Mouse (Mus musculus) liver, embryonic 14 days (tissue): ENCODE data around the gene Mms19. TPM values are rescaled to one million over a fixed set of nuclear protein-coding genes. Genes with fewer than 3 reads are reported as not detected.

Experiments used
- polyA plus RNA-seq: library from polyadenylated mRNA; depleted of rRNA; stranded (reverse); fragments of >200 nt; gene quantifications from 2 replicates; pipeline ENCODE4 v1.2.3, GENCODE M21; 2012; rRNA removed

The Mms19 gene
- polyA plus RNA-seq, result 15.6 and 16.5 TPM in 2 replicates

DNA sequence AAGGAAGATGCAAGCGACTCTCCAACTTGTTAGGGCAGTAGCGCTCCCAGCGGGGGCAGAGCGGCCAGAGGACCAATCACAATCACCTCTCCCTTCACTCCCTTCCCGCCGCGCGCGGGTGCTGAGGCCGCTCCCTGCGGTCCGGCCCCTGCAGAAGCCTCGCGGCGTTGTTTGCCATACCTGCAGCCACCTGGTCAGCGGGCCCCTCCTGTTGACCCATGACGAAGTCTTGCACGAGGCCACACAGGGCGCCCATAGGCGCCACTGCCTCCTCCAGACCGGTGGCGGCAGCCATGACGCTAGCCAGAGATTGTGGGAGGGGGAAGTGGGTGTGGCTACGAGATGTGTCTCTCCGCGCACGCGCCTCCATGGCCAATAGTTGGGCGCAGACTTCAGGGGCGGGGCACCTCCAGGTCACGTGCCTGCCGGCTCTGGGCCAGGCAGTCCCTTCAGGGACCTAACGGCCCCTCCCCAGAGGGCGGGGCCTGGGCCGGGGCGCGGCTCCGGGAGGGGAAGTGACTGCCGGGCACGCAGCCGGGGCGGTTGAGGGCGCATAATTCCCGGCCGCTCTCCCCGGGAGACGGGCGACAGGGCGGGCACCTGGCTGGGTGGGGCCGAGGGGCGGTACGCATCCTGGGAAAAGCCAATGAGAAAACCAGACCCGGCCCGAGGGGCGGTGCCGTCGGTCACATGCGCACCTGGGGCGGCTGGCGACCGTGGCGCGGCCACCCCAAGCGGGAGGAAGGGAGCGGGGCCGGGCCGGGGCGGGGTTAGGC, at the start of gene Mms19:
TSS of gene Mms19 (minus strand) at position 339 of the 776 bp plus-strand sequence.

DNA sequence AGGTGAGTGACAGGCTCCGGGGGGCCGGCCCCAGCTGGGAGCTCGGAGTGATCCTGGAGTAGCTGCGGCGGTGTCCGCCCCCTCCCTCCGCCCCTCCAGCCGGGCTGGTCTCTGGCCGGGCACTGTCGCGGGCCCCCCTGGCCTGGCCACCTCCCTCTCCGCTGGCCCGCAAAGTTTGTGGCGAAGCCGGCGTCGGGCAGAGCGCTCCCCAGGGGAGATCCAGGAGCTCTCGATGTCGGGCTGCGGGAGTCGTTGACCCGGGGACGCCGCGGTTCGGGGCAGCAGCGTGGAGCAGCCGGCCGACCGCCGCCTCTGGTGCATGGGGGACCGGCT, 604 bp upstream of the Mms19 start, which contains the start of gene Ubtd1:
TSS of gene Ubtd1 (plus strand) at position 169 of the 333 bp plus-strand sequence.

DNA sequence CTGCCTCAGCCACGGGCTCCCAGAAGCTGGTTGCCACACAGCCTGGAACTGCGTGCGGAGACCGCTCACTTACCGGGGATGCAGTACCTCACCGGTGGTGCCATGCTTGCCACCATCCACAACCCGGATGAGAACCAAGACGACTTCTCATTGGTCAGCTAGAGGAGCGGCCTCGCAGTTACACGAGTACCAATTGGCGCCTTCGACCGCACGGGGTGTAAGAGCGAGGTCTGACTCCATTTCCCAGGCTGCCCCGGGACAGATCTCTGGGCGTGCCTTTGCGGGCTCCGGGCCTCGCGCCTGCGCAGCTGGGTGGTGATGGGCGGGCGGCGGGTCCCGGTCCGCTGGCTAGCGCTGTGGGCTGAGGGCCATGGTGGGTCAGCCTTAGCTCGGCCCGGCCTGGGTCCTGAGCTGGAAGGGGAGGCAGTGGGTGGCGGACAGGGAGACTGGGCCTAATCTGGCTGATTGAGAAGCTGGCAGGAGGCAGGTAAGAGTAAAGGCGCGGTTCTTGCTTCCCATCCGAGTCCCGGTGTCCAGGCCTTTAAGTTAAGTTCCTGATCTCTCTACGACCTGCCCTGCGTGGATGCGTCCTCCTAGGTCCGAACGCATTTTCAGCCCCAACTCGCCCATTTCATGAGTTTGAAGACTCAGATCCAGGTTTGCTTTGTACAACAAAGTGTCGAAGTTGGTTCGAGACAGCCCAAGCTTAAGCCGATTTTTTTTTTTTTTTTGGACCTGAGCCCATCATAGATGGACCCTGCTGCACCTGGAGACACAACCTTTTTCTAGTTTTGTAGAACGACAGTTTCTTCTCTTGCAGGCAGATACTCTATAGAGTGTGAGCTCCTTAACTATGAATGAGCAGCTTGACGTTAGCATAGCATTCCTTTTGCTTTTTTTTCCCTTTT, 47.5 kb downstream of the Mms19 start, which contains the start of the genes Exosc1 and Zdhhc16:
TSS of gene Exosc1 (minus strand) at position 245 of the 908 bp plus-strand sequence.
TSS of gene Zdhhc16 (plus strand) at position 302 of the 908 bp plus-strand sequence.

DNA sequence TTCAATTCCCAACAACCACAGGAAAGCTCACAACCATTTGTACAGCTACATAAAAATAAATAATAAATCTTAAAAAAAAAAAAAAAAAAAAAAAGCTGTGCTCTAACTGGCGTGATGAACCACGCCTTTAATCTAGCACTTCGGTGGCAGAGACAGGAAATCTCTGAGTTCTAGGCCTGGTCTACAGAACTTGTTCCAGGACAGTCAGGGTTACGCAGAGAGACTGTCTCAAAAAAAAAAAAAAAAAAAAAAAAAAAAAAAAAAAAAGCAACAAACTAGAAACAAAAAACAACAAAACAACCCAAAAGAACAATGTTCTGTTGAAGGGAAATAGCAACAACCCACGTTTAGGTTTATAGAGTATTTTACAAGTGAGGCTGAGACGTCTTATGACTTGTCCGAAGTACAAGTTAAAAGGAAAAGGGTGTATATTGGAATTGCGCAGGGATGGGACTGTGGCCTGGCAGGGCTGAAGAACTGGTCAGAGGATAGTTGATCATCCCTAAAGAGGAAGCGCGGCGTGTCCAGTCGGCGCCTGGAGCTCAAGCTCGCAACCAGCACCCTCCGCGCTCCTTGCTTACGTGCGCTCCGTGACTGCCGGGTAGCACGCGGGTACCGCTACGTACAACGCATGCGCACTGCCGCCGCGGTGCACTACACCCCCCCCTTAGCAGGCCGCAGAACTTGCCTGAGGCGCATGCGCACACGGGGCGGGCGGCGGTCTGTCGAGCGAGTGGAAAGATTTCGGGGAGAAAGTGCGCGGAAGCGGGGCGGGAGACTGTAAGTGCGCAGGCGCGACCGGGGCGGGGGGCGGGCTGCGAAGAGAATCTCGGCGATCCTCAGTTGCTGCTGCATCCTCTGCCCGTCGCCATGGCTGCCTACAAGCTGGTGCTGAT, 69.5 kb downstream of the Mms19 start, which contains the start of gene Pgam1:
TSS of gene Pgam1 (plus strand) at position 746 of the 896 bp plus-strand sequence.

DNA sequence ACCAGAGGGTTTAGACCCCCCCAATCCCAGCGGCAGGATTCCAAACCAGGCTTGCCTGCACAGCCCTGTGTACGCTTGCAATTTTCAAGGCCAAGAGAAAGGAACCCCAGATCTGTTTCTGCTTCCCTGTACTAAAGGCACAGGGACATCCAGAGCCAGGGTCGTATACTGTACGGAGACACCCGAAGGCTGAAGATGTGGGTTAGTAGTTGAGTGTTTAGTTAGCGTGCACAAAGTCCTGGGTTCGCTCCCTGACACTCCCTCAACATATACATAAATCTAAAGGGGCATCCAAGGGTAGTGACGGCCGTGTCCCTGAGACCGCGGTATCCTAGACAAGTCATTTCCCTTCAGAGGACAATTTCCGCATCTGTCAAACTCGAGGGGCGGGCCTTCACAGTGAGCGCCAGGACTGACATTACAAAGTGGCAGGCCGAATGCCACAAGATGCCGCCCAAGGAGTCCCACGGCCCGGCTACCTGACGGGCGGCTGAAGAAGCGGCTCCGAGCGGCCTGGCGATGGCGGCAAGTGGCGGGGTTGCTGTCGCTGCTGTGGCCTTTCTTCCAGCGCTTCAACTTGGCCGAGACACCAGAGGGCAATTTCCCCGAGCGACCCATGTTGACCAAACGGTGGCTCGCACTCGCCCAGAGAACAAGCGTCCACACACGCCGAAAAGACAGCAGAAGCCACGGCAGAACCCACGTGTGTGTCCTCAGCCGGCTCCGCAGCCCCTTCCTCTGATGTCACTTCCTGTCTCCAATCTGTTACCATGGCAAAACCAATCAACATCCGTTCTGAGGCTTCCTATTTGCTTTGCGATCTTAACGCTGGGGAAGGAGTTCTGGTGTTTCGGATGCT, 85.3 kb downstream of the Mms19 start, which contains the start of gene Rrp12:
TSS of gene Rrp12 (minus strand) at position 714 of the 859 bp plus-strand sequence.

Other genes starting within 250 kb of the Mms19 start
- gene Slit1, start 237.5 kb downstream of the Mms19 start, polyA plus RNA-seq, result 0.11 and 0.13 TPM in 2 replicates
- gene Arhgap19, start 179.1 kb downstream of the Mms19 start, polyA plus RNA-seq, result 22.3 and 26.2 TPM in 2 replicates
- gene Frat1, start 151.2 kb downstream of the Mms19 start, polyA plus RNA-seq, result 2.9 TPM in 2 replicates
- gene Frat2, start 133.0 kb downstream of the Mms19 start, polyA plus RNA-seq, result 5.5 and 5.9 TPM in 2 replicates
- gene Rrp12, start 85.0 kb downstream of the Mms19 start, polyA plus RNA-seq, result 6.2 and 6.3 TPM in 2 replicates
- 110 and 129 TPM in 2 replicates for gene Pgam1, start 69.2 kb downstream of the Mms19 start, polyA plus RNA-seq
- gene Exosc1, start 47.7 kb downstream of the Mms19 start, polyA plus RNA-seq, result 19.7 and 22.6 TPM in 2 replicates
- 21.9 and 26.2 TPM in 2 replicates for gene Zdhhc16, start 47.7 kb downstream of the Mms19 start, polyA plus RNA-seq
- gene Ubtd1, start 606 bp upstream of the Mms19 start, polyA plus RNA-seq, result 4.2 and 4.5 TPM in 2 replicates
- 0.05 and 0.10 TPM in 2 replicates for gene Ankrd2, start 54.8 kb upstream of the Mms19 start, polyA plus RNA-seq
- 20.8 and 24.0 TPM in 2 replicates for gene Hoga1, start 64.5 kb upstream of the Mms19 start, polyA plus RNA-seq
- 0.72 and 0.90 TPM in 2 replicates for gene 4933411K16Rik, start 71.1 kb upstream of the Mms19 start, polyA plus RNA-seq
- gene Morn4, start 105.2 kb upstream of the Mms19 start, polyA plus RNA-seq, result 1.5 TPM in 2 replicates
- 8.0 and 8.6 TPM in 2 replicates for gene Pi4k2a, start 109.3 kb upstream of the Mms19 start, polyA plus RNA-seq
- gene Avpi1, start 147.9 kb upstream of the Mms19 start, polyA plus RNA-seq, result 7.2 and 7.8 TPM in 2 replicates
- 6.8 and 7.5 TPM in 2 replicates for gene Marveld1, start 166.2 kb upstream of the Mms19 start, polyA plus RNA-seq
- gene Zfyve27, start 182.8 kb upstream of the Mms19 start, polyA plus RNA-seq, result 7.8 and 8.7 TPM in 2 replicates
- 0.02 and 0.06 TPM in 2 replicates for gene Sfrp5, start 221.1 kb upstream of the Mms19 start, polyA plus RNA-seq